Mouse (Mus musculus) forebrain, embryonic 11.5 days (tissue): ENCODE results near the gene Espl1. TPM values are rescaled to one million over a fixed set of nuclear protein-coding genes. Genes with fewer than 3 reads are reported as not detected.

Experiments
- ATAC-seq: fragments of 200-750 bp; cut with Nextera tagmentation; replicated peaks from 2 replicates; pipeline ENCODE4 v1.8.0; 2017; ENCODE audit warnings: moderate TSS enrichment; ENCODE audit not compliant: low FRiP score
- DNase-seq: peaks from one replicate; pipeline ENCODE4 v3.0.0-alpha.2; 2017; ENCODE audit warnings: low spot score
- H3K27ac ChIP-seq: fragments of 300-500 bp; sonication (generic); 2 replicates; pipeline ENCODE4 v1.5.1; 2014; ENCODE audit warnings: low read depth, low read length
- H3K27me3 ChIP-seq: fragments of 300-500 bp; sonication (generic); 2 replicates; pipeline ENCODE4 v1.6.1; 2014; ENCODE audit warnings: mild to moderate bottlenecking, low read length, mixed read lengths; ENCODE audit not compliant: control insufficient read depth, insufficient read depth
- H3K36me3 ChIP-seq: fragments of 300-500 bp; sonication (generic); 2 replicates; pipeline ENCODE4 v1.6.1; 2014; ENCODE audit warnings: mild to moderate bottlenecking, low read length, moderate library complexity, mixed read lengths; ENCODE audit not compliant: control insufficient read depth, insufficient read depth
- H3K4me1 ChIP-seq: fragments of 300-500 bp; sonication (generic); replicated peaks from 2 replicates; pipeline ENCODE4 v1.6.1; 2014; ENCODE audit warnings: low read length, mixed read lengths; ENCODE audit not compliant: control insufficient read depth, insufficient read depth
- H3K4me2 ChIP-seq: fragments of 300-500 bp; sonication (generic); 2 replicates; pipeline ENCODE4 v1.6.1; 2014; ENCODE audit warnings: low read depth, mild to moderate bottlenecking, low read length, moderate library complexity, mixed read lengths; ENCODE audit not compliant: severe bottlenecking
- H3K4me3 ChIP-seq: fragments of 300-500 bp; sonication (generic); 2 replicates; pipeline ENCODE4 v1.5.1; 2014; ENCODE audit warnings: low read depth, low read length
- H3K9ac ChIP-seq: fragments of 300-500 bp; sonication (generic); 2 replicates; pipeline ENCODE4 v1.6.1; 2014; ENCODE audit warnings: low read length
- H3K9me3 ChIP-seq: fragments of 300-500 bp; sonication (generic); 2 replicates; pipeline ENCODE4 v1.6.1; 2016; ENCODE audit warnings: low read length, mixed read lengths; ENCODE audit not compliant: control insufficient read depth
- WGBS: fragments of 180-500 bp; shearing (Covaris S2); extraction: QIAGEN DNeasy Blood & Tissue Kit; methylation state at CpG from one replicate; pipeline ENCODE4 v1.1.7; 2014; 5-methylcytosine and 5-hydroxymethylcytosine counted together
- polyA plus RNA-seq: library from polyadenylated mRNA; unstranded; fragments of >200 nt; fragmentation: Nextera tagmentation; extraction: Ambion mirVana; gene quantifications from 2 replicates; pipeline ENCODE4 v1.2.1, GENCODE M21; 2014

Gene Espl1
- polyA plus RNA-seq, 1 experiment from 2014 or later = 58.3 TPM

- 88% methylated on average over 4 of the region's 4 CpGs for WGBS
- no peak overlapping the region for H3K4me2 ChIP-seq
- H3K36me3 ChIP-seq = peaks cover 12% of the 10 kb centered on the region; the same call in 1 of the 2 replicates
Measured at GRCm38 (mm10) chr15:102336946-102337345, 40.9 kb downstream of the Espl1 start.

GRCm38 (mm10) chr15:102339612-102340011 lies 43.5 kb downstream of the Espl1 start:
- no peak overlapping the region for H3K4me3 ChIP-seq
- no peaks in the 10 kb centered on the region for H3K4me1 ChIP-seq
- 67% methylated on average over 5 of the region's 5 CpGs for WGBS
- H3K9ac ChIP-seq = no peak overlapping the region
- DNase-seq (no peak), ATAC-seq (no peak)
- no peaks in the 10 kb centered on the region for H3K27me3 ChIP-seq
- H3K4me2 ChIP-seq = no peak overlapping the region
- H3K9me3 ChIP-seq = no peaks in the 10 kb centered on the region
- peaks cover 12% of the 10 kb centered on the region; the same call in 1 of the 2 replicates for H3K36me3 ChIP-seq
- H3K27ac ChIP-seq = no peak overlapping the region

More at GRCm38 (mm10) chr15:102336946-102337345, 40.9 kb downstream of the Espl1 start:
- no peaks in the 10 kb centered on the region for H3K27me3 ChIP-seq
- no peak overlapping the region for H3K9ac ChIP-seq
- no peak overlapping the region for H3K4me3 ChIP-seq
- H3K9me3 ChIP-seq = no peaks in the 10 kb centered on the region
- ATAC-seq (no peak), DNase-seq (no peak)
- no peak overlapping the region for H3K27ac ChIP-seq
- H3K4me1 ChIP-seq = peaks cover 5% of the 10 kb centered on the region; the same call in 1 of the 2 replicates

GRCm38 (mm10) chr15:102341580-102341979 lies 45.5 kb downstream of the Espl1 start:
- Histone ChIP-seq H3K36me3 (peaks cover 15% of the 10 kb centered on the region), H3K9ac (no peak overlapping the region), H3K4me2 (no peak overlapping the region), H3K4me1 (no peaks in the 10 kb centered on the region), H3K27ac (no peak overlapping the region), H3K27me3 (no peaks in the 10 kb centered on the region), H3K4me3 (no peak overlapping the region), H3K9me3 (no peaks in the 10 kb centered on the region)
- DNase-seq = no peak
- WGBS = 8% methylated on average over 1 of the region's 1 CpGs
- ATAC-seq = no peak

- no peak overlapping the region for H3K9ac ChIP-seq
- no peak overlapping the region for H3K27ac ChIP-seq
- 96% methylated on average over 3 of the region's 3 CpGs for WGBS
- H3K4me1 ChIP-seq = peaks cover under 1% of the 10 kb centered on the region; the same call in 1 of the 2 replicates
- H3K4me3 ChIP-seq = no peak overlapping the region
- no peak for DNase-seq
- H3K27me3 ChIP-seq = no peaks in the 10 kb centered on the region
- H3K36me3 ChIP-seq = peaks cover 3% of the 10 kb centered on the region
- no peak overlapping the region for H3K4me2 ChIP-seq
- no peaks in the 10 kb centered on the region for H3K9me3 ChIP-seq
- ATAC-seq = no peak
Measured at GRCm38 (mm10) chr15:102344490-102344889, 48.4 kb downstream of the Espl1 start.

- H3K4me1 ChIP-seq = peaks cover 8% of the 10 kb centered on the region; the same call in 1 of the 2 replicates
- WGBS = 73% methylated on average over 4 of the region's 4 CpGs
- H3K27me3 ChIP-seq = no peaks in the 10 kb centered on the region
- no peak overlapping the region for H3K4me3 ChIP-seq
- H3K4me2 ChIP-seq = no peak overlapping the region
- H3K9me3 ChIP-seq = no peaks in the 10 kb centered on the region
- H3K36me3 ChIP-seq = peaks cover 3% of the 10 kb centered on the region
- no peak for ATAC-seq
- DNase-seq = no peak
- no peak overlapping the region for H3K9ac ChIP-seq
- no peak overlapping the region for H3K27ac ChIP-seq
Measured at GRCm38 (mm10) chr15:102346444-102346843, 50.4 kb downstream of the Espl1 start.

GRCm38 (mm10) chr15:102350138-102350941 lies 54.3 kb downstream of the Espl1 start, which contains the start of gene Aaas:
Gene Aaas, minus strand, starts transcription at chr15:102350771.
- Histone ChIP-seq H3K9me3 (no peaks in the 10 kb centered on the region), H3K27ac (0 out of 2 replicates have a peak within 1 kb of the TSS, but pooled peaks have one; percentile 53), H3K36me3 (peaks cover 3% of the 10 kb centered on the region; the same call in 1 of the 2 replicates), H3K27me3 (no peaks in the 10 kb centered on the region), H3K4me2 (peak within 1 kb of the TSS; percentile 77), H3K9ac (peak within 1 kb of the TSS; percentile 79), H3K4me3 (peak within 1 kb of the TSS; percentile 65), H3K4me1 (peaks cover 13% of the 10 kb centered on the region; the same call in 1 of the 2 replicates)
- ATAC-seq (peak; percentile 78), DNase-seq (peak; percentile 97)
- WGBS = under 1% methylated on average over 56 of the region's 56 CpGs

- H3K4me3 ChIP-seq = peak overlapping the region; percentile 65
- WGBS = 8% methylated on average over 11 of the region's 11 CpGs
- peak overlapping the region; percentile 77 for H3K4me2 ChIP-seq
- peak; percentile 32; the same call in 1 of the 2 replicates for ATAC-seq
- H3K27me3 ChIP-seq = no peaks in the 10 kb centered on the region
- H3K9me3 ChIP-seq = no peaks in the 10 kb centered on the region
- peaks cover 1% of the 10 kb centered on the region; the same call in 1 of the 2 replicates for H3K36me3 ChIP-seq
- no peak for DNase-seq
- no peak overlapping the region for H3K27ac ChIP-seq
- H3K9ac ChIP-seq = peak overlapping the region; percentile 79
- H3K4me1 ChIP-seq = peaks cover 16% of the 10 kb centered on the region
Measured at GRCm38 (mm10) chr15:102350942-102351291, 54.9 kb downstream of the Espl1 start.

- Histone ChIP-seq H3K27ac (no peak overlapping the region), H3K4me3 (no peak overlapping the region), H3K4me1 (peaks cover 25% of the 10 kb centered on the region), H3K9ac (no peak overlapping the region), H3K27me3 (peaks cover 4% of the 10 kb centered on the region), H3K4me2 (no peak overlapping the region), H3K9me3 (no peaks in the 10 kb centered on the region), H3K36me3 (no peaks in the 10 kb centered on the region)
- DNase-seq = no peak
- 62% methylated on average over 2 of the region's 2 CpGs for WGBS
- ATAC-seq = no peak
Measured at GRCm38 (mm10) chr15:102352177-102352576, 56.1 kb downstream of the Espl1 start.
